Mouse (Mus musculus): ENCODE measurements around the gene Gon7.

The Gon7 gene

GRCm38 (mm10) chr12:102706833-102707463 is 50.7 kb downstream of the Gon7 start:
- no peak for DNase-seq (ENCODE audit: low spot score)

GRCm38 (mm10) chr12:102705906-102706640 is 51.5 kb downstream of the Gon7 start:
- DNase-seq (ENCODE audit: low spot score), result no peak

GRCm38 (mm10) chr12:102705216-102705871 is 52.3 kb downstream of the Gon7 start:
- peak; percentile 82 for DNase-seq (ENCODE audit: low spot score)

- peak; percentile 63 for DNase-seq (ENCODE audit: low spot score)
Measured at GRCm38 (mm10) chr12:102704457-102705198, 53.0 kb downstream of the Gon7 start, which contains the start of gene Itpk1. TSS of gene Itpk1 (minus strand) at chr12:102704930.

GRCm38 (mm10) chr12:102703921-102704408 is 53.6 kb downstream of the Gon7 start:
- peak; percentile 30 for DNase-seq (ENCODE audit: low spot score)

- no peak for DNase-seq (ENCODE audit: low spot score)
Measured at GRCm38 (mm10) chr12:102703441-102703840, 54.2 kb downstream of the Gon7 start.
